ENCODE assay signal across 30 mouse cellular contexts in genomic region chr3:6649411-6649810, GRCm38 (mm10). TPM values are rescaled to one million over a fixed set of nuclear protein-coding genes. Genes with fewer than 3 reads are reported as not detected.
"Had no signal": no experiment of that assay in that cellular context is flagged by ENCODE, and none has a peak within 500 bp of the region (broad histone marks: within the 10 kb centered on the region; RNA-seq: fewer than 3 reads in every experiment).

No protein-coding gene starts in this region.

- H3K27ac ChIP-seq: gastrocnemius, adult 2 months; heart, embryonic 10.5 days; hindbrain, embryonic 10.5 days; hindbrain, embryonic 12.5 days; hindbrain, embryonic 14.5 days; intestine, embryonic 15.5 days; limb, embryonic 13.5 days; limb, embryonic 15.5 days; liver, embryonic 12.5 days; liver, embryonic 14.5 days had no signal

- H3K27me3 ChIP-seq: heart, embryonic 12.5 days; hindbrain, embryonic 12.5 days; intestine, embryonic 15.5 days; limb, embryonic 13.5 days; limb, embryonic 15.5 days; liver, embryonic 12.5 days had no signal

- H3K4me2 ChIP-seq: heart, embryonic 12.5 days; hindbrain, embryonic 12.5 days; hindbrain, embryonic 14.5 days; intestine, embryonic 15.5 days; limb, embryonic 13.5 days; limb, embryonic 15.5 days; liver, embryonic 12.5 days had no signal

- ATAC-seq: forebrain, embryonic 16.5 days; hindbrain, embryonic 16.5 days; inflammation-experienced regulatory T-cells, adult 6 months; intestine, embryonic 15.5 days; intestine, postnatal 0 days; liver, embryonic 12.5 days had no signal

- H3K9me3 ChIP-seq: heart, embryonic 10.5 days; heart, embryonic 12.5 days; hindbrain, embryonic 10.5 days; hindbrain, embryonic 12.5 days; intestine, embryonic 15.5 days; limb, embryonic 13.5 days; limb, embryonic 15.5 days; liver, embryonic 12.5 days had no signal

- H3K4me1 ChIP-seq: heart, embryonic 10.5 days; heart, embryonic 12.5 days; hindbrain, embryonic 10.5 days; hindbrain, embryonic 12.5 days; intestine, embryonic 15.5 days; limb, embryonic 13.5 days; limb, embryonic 15.5 days; liver, embryonic 12.5 days had no signal

- H3K36me3 ChIP-seq: heart, embryonic 10.5 days; heart, embryonic 12.5 days; hindbrain, embryonic 10.5 days; hindbrain, embryonic 12.5 days; intestine, embryonic 15.5 days; limb, embryonic 13.5 days; limb, embryonic 15.5 days; liver, embryonic 12.5 days had no signal

- H3K9ac ChIP-seq: heart, embryonic 12.5 days; hindbrain, embryonic 12.5 days; hindbrain, embryonic 14.5 days; intestine, embryonic 15.5 days; limb, embryonic 13.5 days; limb, embryonic 15.5 days; liver, embryonic 12.5 days; liver, embryonic 14.5 days had no signal

- DNase-seq: gastrocnemius, adult 2 months; gastrocnemius, postnatal 10 days; gastrocnemius, postnatal 25 days; heart, adult 18-20 months; heart, postnatal 10 days; heart, postnatal 4 days; layer of hippocampus, adult 9-11 months; layer of hippocampus, postnatal 36 days; left cerebral cortex, postnatal 4 days had no signal

- H3K4me3 ChIP-seq: gastrocnemius, adult 2 months; heart, embryonic 10.5 days; heart, embryonic 12.5 days; hindbrain, embryonic 10.5 days; hindbrain, embryonic 12.5 days; intestine, embryonic 15.5 days; limb, embryonic 13.5 days; limb, embryonic 15.5 days; liver, embryonic 12.5 days had no signal

RNA-seq across cellular contexts. Expression of gene 1700008P02Rik, which starts 29.2 kb away (rescaled TPM):
- polyA plus RNA-seq: forebrain, embryonic 16.5 days; frontal cortex, adult 2 months; heart, embryonic 10.5 days; heart, embryonic 12.5 days; heart, embryonic 14.5 days; heart, embryonic 16.5 days; hindbrain, embryonic 10.5 days; hindbrain, embryonic 12.5 days; hindbrain, embryonic 14.5 days; hindbrain, embryonic 16.5 days; inflammation-experienced regulatory T-cells, adult 6 months; intestine, embryonic 15.5 days; intestine, postnatal 0 days; large intestine, adult 2 months; limb, embryonic 11.5 days; limb, embryonic 13.5 days; limb, embryonic 15.5 days; liver, adult 2 months; liver, embryonic 12.5 days; liver, embryonic 14.5 days; liver, embryonic 16.5 days had no signal
